Mouse (Mus musculus): ENCODE data around the gene Rnf40.

DNA sequence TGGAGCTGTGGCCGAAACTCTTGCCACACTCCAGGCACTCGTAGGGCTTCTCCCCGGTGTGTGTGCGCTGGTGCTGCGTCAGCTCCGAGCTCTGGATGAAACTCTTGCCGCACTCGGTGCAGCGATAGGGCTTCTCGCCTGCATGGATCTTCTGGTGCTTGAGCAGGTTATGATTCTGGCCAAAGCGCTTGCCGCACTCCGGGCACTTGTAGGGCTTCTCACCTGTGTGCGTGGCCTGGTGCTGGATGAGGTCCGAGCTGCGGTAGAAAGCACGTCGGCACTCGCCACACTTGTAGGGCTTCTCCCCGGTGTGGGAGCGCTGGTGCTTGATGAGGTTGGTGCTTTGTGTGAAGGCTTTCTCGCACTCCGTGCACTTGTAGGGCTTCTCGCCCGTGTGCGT is 23.0 kb downstream of the Rnf40 start:
- TF ChIP-seq NELFE (IDR thresholded peaks at IDR 0.05; ENCODE audit: low read depth, low read length) (no peak), USF1 (IDR thresholded peaks at IDR 0.05; ENCODE audit: low read depth, low read length) (no peak), CTCF (conservative IDR thresholded peaks at IDR 0.05 in 1 of 2, IDR thresholded peaks at IDR 0.05 in 1 of 2; ENCODE audit: low read depth in 2 of 2, low read length in 2 of 2) (no peak), MYC (IDR thresholded peaks at IDR 0.05; ENCODE audit: low read depth, low read length) (no peak), USF2 (conservative IDR thresholded peaks at IDR 0.05; ENCODE audit: low read depth, low read length) (no peak), SIN3A (IDR thresholded peaks at IDR 0.05; ENCODE audit: low read length) (no peak), MAX (IDR thresholded peaks at IDR 0.05; ENCODE audit: low read length) (no peak), RCOR1 (conservative IDR thresholded peaks at IDR 0.05; ENCODE audit: low read depth, low read length) (no peak), EP300 (IDR thresholded peaks at IDR 0.05; ENCODE audit: low read length) (no peak), POLR2A (IDR thresholded peaks at IDR 0.05; ENCODE audit: low read depth, low read length) (no peak), MAFK (IDR thresholded peaks at IDR 0.05; ENCODE audit: insufficient replicate concordance, low read length) (no peak), MEF2A (IDR thresholded peaks at IDR 0.05; ENCODE audit: borderline replicate concordance, low read depth, low read length) (no peak)
